Mouse (Mus musculus) liver, postnatal 0 days (tissue): Measurements from ENCODE around the gene Ccl7.

Source experiments
- CTCF ChIP-seq: sonication (generic); IDR thresholded peaks from 2 replicates; pipeline ENCODE4 v1.5.1; 2016; ENCODE audit warnings: antibody characterized with exemption, low read depth
- EP300 ChIP-seq: IDR thresholded peaks from 2 replicates; pipeline ENCODE4 v1.6.1; 2016; ENCODE audit warnings: antibody characterized with exemption, low read depth, mild to moderate bottlenecking

- TF ChIP-seq CTCF (no peak), EP300 (no peak)
These were observed at the start of gene Ccl7 for GRCm38 (mm10) chr11:82045471-82045870.
